Mouse (Mus musculus) embryonic facial prominence, embryonic 11.5 days (tissue): ENCODE measurements at regions not wholly inside any gene's neighbourhood (a gene's known extent, or its start where the extent isn't known, plus 50 kb on each side); places are given as distances from the start of the nearest gene placed in this dataset.

Experiments used
- ATAC-seq: fragments of 200-750 bp; cut with Nextera tagmentation; replicated peaks from 2 replicates; pipeline ENCODE4 v1.8.0; 2017; ENCODE audit warnings: low read depth; ENCODE audit not compliant: insufficient number of reproducible peaks, low FRiP score, low TSS enrichment
- DNase-seq: peaks from one replicate; pipeline ENCODE4 v3.0.0-alpha.2; 2015; ENCODE audit warnings: low spot score
- H3K27ac ChIP-seq: fragments of 300-500 bp; sonication (generic); replicated peaks from 2 replicates; pipeline ENCODE4 v1.5.1; 2014; ENCODE audit warnings: mild to moderate bottlenecking, low read depth, low read length, control low read depth
- H3K27me3 ChIP-seq: fragments of 300-500 bp; sonication (generic); 2 replicates; pipeline ENCODE4 v1.6.1; 2014; ENCODE audit warnings: mild to moderate bottlenecking, low read length, moderate library complexity, mixed read lengths; ENCODE audit not compliant: control insufficient read depth, insufficient read depth
- H3K36me3 ChIP-seq: fragments of 300-500 bp; sonication (generic); replicated peaks from 2 replicates; pipeline ENCODE4 v1.6.1; 2014; ENCODE audit warnings: low read depth, mild to moderate bottlenecking, low read length, moderate library complexity, mixed read lengths; ENCODE audit not compliant: control insufficient read depth, insufficient read depth
- H3K4me1 ChIP-seq: fragments of 300-500 bp; sonication (generic); 2 replicates; pipeline ENCODE4 v1.6.1; 2014; ENCODE audit warnings: low read length, mixed read lengths; ENCODE audit not compliant: control insufficient read depth, insufficient read depth
- H3K4me2 ChIP-seq: fragments of 300-500 bp; sonication (generic); 2 replicates; pipeline ENCODE4 v1.6.1; 2014; ENCODE audit warnings: low read depth, mild to moderate bottlenecking, control low read depth, low read length, moderate library complexity
- H3K4me3 ChIP-seq: fragments of 300-500 bp; sonication (generic); 2 replicates; pipeline ENCODE4 v1.5.1; 2014; ENCODE audit warnings: low read depth, low read length, control low read depth
- H3K9ac ChIP-seq: fragments of 300-500 bp; sonication (generic); replicated peaks from 2 replicates; pipeline ENCODE4 v1.6.1; 2014; ENCODE audit warnings: mild to moderate bottlenecking, control low read depth, low read length
- H3K9me3 ChIP-seq: fragments of 300-500 bp; sonication (generic); replicated peaks from 2 replicates; pipeline ENCODE4 v1.6.1; 2016; ENCODE audit warnings: mild to moderate bottlenecking, low read length, inconsistent platforms, mixed read lengths; ENCODE audit not compliant: control insufficient read depth
- WGBS: fragments of 180-500 bp; shearing (Covaris S2); extraction: QIAGEN DNeasy Blood & Tissue Kit; methylation state at CpG from one replicate; pipeline ENCODE4 v1.1.7; 2014; 5-methylcytosine and 5-hydroxymethylcytosine counted together

DNA sequence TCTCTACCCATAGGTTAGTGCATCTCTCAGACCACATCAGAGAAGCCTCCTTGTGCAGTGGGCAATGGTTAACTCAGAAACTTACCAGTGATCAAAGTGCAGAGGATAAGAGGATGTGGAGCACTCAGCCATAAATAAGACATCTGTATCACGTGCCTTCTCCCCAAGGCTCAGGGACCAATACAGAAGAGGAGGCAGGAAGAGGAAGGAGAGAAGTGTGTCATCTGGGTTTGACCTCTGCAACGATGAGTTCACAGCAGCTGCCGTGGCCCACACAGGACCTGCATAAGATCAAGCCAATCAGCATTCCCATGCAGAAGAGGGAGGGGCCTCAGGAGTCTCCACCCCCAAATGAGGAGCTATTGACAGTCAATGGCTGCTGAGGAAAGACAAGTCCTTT is 252.8 kb downstream of the Gm12728 start:
- Histone ChIP-seq H3K4me2 (no peak overlapping the region), H3K36me3 (no peaks in the 10 kb centered on the region), H3K9me3 (no peaks in the 10 kb centered on the region), H3K27me3 (no peaks in the 10 kb centered on the region), H3K9ac (no peak overlapping the region), H3K4me3 (no peak overlapping the region), H3K27ac (no peak overlapping the region), H3K4me1 (no peaks in the 10 kb centered on the region)
- ATAC-seq, result no peak
- DNase-seq, result no peak
- WGBS, result 57% methylated on average over 3 of the region's 3 CpGs

- no peak for DNase-seq
- no peak overlapping the region for H3K9ac ChIP-seq
- no peak overlapping the region for H3K4me2 ChIP-seq
- no peaks in the 10 kb centered on the region for H3K4me1 ChIP-seq
- no peak overlapping the region for H3K4me3 ChIP-seq
- 88% methylated on average over 9 of the region's 9 CpGs for WGBS
- no peaks in the 10 kb centered on the region for H3K27me3 ChIP-seq
- H3K27ac ChIP-seq, result no peak overlapping the region
- H3K36me3 ChIP-seq, result no peaks in the 10 kb centered on the region
- ATAC-seq, result no peak
- H3K9me3 ChIP-seq, result no peaks in the 10 kb centered on the region
These were observed 254.0 kb downstream of the Gm12728 start for GRCm38 (mm10) chr4:106043661-106044060.

GRCm38 (mm10) chr4:106048053-106048452 is 258.4 kb downstream of the Gm12728 start:
- Histone ChIP-seq H3K27ac (no peak overlapping the region), H3K9ac (no peak overlapping the region), H3K27me3 (no peaks in the 10 kb centered on the region), H3K9me3 (no peaks in the 10 kb centered on the region), H3K36me3 (no peaks in the 10 kb centered on the region), H3K4me1 (no peaks in the 10 kb centered on the region), H3K4me3 (no peak overlapping the region), H3K4me2 (no peak overlapping the region)
- DNase-seq, result no peak
- no peak for ATAC-seq
- WGBS, result 83% methylated on average over 8 of the region's 8 CpGs

DNA sequence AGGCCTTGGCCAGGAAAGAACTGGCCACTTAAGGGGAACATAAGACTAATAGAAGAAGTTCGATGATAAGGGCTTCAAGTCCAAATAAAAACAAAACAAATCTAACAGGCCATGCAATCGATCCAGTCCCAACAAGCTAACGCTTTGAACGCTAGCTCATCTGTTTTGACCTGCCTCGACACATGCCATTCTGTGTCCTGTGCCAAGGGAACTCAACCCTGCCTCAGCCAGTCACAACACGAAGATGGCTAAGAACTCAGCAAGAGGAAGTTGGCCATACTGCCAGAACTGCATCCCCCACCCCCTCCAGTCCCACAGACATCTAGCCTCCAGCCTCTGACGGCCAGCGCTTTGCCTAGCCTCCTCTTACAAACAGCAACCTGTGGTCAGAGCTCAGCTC is 259.1 kb downstream of the Gm12728 start:
- H3K27ac ChIP-seq, result no peak overlapping the region
- no peaks in the 10 kb centered on the region for H3K27me3 ChIP-seq
- H3K9ac ChIP-seq, result no peak overlapping the region
- WGBS, result 81% methylated on average over 8 of the region's 8 CpGs
- ATAC-seq (no peak), DNase-seq (no peak)
- H3K4me2 ChIP-seq, result no peak overlapping the region
- H3K4me3 ChIP-seq, result no peak overlapping the region
- no peaks in the 10 kb centered on the region for H3K4me1 ChIP-seq
- H3K9me3 ChIP-seq, result no peaks in the 10 kb centered on the region
- H3K36me3 ChIP-seq, result no peaks in the 10 kb centered on the region

DNA sequence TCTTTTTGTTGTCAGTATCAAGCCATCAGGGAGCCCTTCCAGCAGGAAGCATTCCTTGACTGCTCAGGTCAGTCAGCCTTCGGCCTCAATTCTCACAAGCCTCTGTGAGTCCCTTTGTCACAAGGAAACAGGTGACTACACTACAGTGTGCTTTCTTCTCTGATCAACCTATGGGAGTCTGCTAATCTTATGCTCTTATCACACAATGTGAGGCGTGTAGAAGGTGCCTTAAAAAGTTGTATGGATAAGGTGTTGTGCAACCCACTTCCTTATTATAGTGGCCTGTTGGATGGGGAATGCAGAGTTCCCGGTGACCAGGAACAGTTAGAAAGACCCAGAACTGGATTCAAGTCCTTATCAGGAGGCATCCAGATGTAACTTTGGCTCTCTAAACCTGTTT is 260.2 kb downstream of the Gm12728 start:
- WGBS, result 92% methylated on average over 3 of the region's 3 CpGs
- H3K9me3 ChIP-seq, result no peaks in the 10 kb centered on the region
- no peak for DNase-seq

GRCm38 (mm10) chr4:106050297-106050696 is 260.6 kb downstream of the Gm12728 start:
- 89% methylated on average over 3 of the region's 3 CpGs for WGBS
- no peak overlapping the region for H3K9ac ChIP-seq
- no peaks in the 10 kb centered on the region for H3K36me3 ChIP-seq
- H3K4me3 ChIP-seq, result no peak overlapping the region
- no peaks in the 10 kb centered on the region for H3K9me3 ChIP-seq
- no peak overlapping the region for H3K27ac ChIP-seq
- no peak overlapping the region for H3K4me2 ChIP-seq
- H3K27me3 ChIP-seq, result no peaks in the 10 kb centered on the region
- H3K4me1 ChIP-seq, result no peaks in the 10 kb centered on the region
- ATAC-seq (no peak), DNase-seq (no peak)

More for the DNA sequence above, 260.2 kb downstream of the Gm12728 start:
- ATAC-seq, result no peak
- H3K27me3 ChIP-seq, result no peaks in the 10 kb centered on the region
- no peaks in the 10 kb centered on the region for H3K36me3 ChIP-seq
- no peaks in the 10 kb centered on the region for H3K4me1 ChIP-seq
- H3K9ac ChIP-seq, result no peak overlapping the region
- H3K4me2 ChIP-seq, result no peak overlapping the region
- H3K27ac ChIP-seq, result no peak overlapping the region
- no peak overlapping the region for H3K4me3 ChIP-seq

DNA sequence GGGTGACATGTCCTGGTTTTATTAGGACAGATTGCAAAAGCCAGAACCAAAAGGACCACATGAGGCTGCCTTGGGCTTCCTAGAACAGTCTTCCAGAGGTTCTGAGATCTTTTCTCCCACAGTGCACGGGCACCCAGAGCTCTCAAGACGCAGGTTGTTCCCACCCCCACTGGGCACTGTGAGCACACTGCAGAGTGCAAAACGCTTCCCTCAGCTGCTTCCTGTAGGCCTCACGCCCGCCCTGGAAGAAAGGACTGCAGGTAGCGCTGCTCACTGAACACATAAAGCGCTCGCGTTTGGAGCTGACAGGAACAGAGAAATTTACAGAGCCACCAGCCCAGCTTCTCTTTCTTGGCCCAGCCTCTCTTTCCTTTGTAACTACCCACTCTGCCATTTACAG is 262.5 kb upstream of the Usp24 start:
- no peak for ATAC-seq
- no peaks in the 10 kb centered on the region for H3K36me3 ChIP-seq
- H3K27me3 ChIP-seq, result no peaks in the 10 kb centered on the region
- no peaks in the 10 kb centered on the region for H3K9me3 ChIP-seq
- WGBS, result 66% methylated on average over 9 of the region's 9 CpGs
- H3K4me2 ChIP-seq, result no peak overlapping the region
- H3K4me1 ChIP-seq, result no peaks in the 10 kb centered on the region
- H3K9ac ChIP-seq, result no peak overlapping the region
- no peak overlapping the region for H3K27ac ChIP-seq
- no peak overlapping the region for H3K4me3 ChIP-seq
- DNase-seq, result no peak

DNA sequence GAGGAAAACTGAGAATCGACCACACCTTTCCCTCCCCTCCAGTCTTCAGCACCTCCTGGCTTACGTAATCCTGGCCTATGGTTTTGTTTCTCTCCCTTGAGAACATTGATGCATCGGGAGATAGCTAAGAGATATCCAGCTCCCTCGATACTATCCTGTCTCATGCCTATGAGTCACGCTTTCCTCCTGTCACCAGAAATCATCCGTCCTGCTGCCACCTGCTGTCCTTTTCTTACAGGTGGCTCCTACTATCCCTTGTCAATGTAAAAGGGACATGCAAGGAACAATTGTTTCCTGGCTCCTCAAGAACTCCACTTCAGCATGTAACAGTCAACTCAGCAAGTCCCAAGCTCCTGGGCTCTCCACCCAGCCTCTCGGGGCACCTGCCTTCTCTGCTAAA is 261.7 kb upstream of the Usp24 start:
- Histone ChIP-seq H3K9ac (no peak overlapping the region), H3K36me3 (no peaks in the 10 kb centered on the region), H3K27ac (no peak overlapping the region), H3K4me3 (no peak overlapping the region), H3K27me3 (no peaks in the 10 kb centered on the region), H3K4me1 (no peaks in the 10 kb centered on the region), H3K4me2 (no peak overlapping the region), H3K9me3 (no peaks in the 10 kb centered on the region)
- DNase-seq (no peak), ATAC-seq (no peak)
- WGBS, result 78% methylated on average over 7 of the region's 7 CpGs
